Mouse (Mus musculus) thymus, postnatal 4 days (tissue): ENCODE results near the gene Zmat5.

Experiments used
- DNase-seq: peaks from one replicate; pipeline ENCODE4 v3.0.0; 2021

Zmat5 gene

GRCm38 (mm10) chr11:4738719-4739118, 34.2 kb downstream of the Zmat5 start:
- DNase-seq: no peak

DNA sequence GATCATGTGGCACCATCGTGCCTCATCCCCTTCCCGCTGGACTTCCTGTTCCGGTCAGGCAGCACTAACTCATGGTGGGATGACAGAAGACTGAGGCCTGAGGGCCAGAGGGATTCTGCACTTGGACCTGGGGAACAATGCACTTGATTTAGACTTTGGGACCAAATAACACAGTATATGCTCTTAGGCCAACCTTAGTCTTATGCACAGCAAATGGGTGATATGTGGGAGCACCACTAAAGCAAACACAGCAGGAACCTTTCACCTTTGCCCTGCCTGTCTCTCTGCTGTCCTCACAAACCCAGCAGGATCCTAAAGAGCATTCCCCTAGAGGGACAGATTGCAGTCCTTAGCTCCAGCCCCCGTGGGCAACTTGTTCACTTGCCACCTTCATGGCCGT, 36.3 kb downstream of the Zmat5 start:
- DNase-seq: no peak

DNA sequence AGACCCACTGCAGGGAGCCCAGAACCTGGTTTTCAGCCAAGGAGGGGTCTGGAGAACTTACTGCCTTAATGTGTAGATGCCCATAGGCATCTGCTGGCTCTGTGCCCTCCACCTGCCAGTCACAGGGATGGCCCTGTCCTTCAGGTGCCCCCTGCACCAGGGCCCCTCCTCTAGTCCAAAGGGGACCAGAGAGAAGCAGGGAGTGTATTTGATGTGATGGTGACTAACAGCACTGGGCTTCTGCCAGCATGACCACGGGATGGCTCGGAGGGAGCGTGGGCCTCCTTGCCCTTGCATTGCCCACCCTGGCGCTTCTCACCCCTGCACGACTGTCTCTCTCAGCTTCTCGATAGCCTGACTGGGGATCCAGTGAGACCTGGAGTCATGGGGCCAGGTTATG, 40.2 kb downstream of the Zmat5 start:
- no peak for DNase-seq

GRCm38 (mm10) chr11:4745969-4746368, 41.5 kb downstream of the Zmat5 start:
- DNase-seq: peak; percentile 25

DNA sequence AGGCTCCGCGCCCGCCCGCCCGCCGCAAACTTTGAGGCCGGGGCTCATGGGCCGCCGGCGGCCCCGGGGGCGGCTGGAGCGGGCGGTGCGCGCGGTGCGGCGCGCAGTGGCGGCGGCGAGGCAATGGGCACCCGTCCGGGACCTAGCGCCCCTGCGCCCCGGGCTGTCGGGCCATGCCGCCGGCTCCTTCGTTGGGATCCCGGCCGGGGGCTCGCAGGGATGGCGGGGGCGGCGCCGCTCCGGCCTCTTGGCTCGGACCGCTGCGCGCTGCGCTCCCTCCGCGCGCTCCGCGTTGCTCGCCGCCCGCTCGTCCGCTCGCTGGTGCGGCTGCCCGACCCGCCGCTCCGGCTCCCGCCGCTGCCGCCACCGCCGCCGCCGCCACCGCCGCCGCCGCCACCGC, 42.3 kb downstream of the Zmat5 start, which contains the start of gene Cabp7:
TSS of gene Cabp7 (minus strand) at position 46 of the 400 bp plus-strand sequence.
- peak; percentile 32 for DNase-seq

GRCm38 (mm10) chr11:4747285-4747684, 42.8 kb downstream of the Zmat5 start:
- DNase-seq: peak; percentile 21

DNA sequence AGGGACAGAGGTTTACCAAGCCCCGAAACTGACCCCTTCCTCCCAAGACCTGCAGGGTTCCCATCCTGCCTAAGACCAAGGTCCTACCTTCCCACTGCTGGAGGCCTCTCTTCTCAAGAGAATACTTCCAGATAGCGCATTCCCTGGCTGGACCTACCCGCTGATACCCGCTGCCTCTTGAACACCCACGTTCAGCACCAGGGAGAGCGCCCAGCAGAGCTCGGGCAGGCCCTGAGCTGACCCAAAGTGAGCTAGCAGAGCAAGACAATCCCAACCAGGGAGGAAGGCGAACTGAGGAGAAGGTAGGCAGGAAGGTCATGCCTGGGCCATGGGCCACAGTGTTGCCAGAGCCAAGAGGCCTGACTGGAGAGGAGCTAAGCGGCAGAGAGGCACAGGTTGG, 45.8 kb downstream of the Zmat5 start:
- peak; percentile 77 for DNase-seq

DNA sequence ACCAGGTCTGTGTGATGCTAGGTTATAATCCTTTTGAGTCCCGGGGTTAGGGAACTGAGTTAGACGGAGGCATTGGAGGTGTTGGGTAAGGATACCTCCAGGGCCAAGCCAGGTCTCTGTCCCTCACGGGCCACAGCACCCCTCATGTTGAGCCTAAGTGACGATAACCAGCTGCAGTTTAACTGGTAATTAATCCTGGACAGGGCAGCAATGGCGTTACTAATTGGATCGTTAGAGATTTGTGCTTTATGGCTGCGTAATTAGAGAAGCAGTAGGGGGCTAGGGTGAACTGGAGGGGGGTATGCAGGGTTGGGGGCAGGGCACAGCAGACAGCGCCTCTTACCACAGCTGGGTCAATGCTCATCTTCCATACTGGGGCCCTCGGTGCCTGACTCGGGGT, 48.4 kb downstream of the Zmat5 start:
- no peak for DNase-seq

DNA sequence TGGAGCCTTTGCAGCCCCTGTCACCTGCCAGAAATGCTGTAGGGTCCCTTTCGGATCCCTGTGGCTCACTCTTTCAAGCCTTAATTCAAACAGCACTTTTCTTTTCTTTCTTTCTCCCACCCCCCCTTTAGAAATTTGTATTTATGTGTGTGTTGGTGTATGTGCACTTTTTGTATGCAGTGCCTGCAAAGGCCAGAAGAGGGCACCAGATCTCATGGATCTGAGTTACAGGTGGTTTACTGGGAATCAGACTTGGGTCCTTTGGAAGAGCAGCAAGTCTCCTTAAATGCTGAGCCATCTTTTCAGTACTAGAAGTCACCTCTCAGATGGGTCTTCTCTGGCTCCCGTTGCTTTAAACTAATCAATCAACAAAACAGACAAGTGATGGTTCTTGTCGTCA, 49.6 kb downstream of the Zmat5 start:
- peak; percentile 34 for DNase-seq

DNA sequence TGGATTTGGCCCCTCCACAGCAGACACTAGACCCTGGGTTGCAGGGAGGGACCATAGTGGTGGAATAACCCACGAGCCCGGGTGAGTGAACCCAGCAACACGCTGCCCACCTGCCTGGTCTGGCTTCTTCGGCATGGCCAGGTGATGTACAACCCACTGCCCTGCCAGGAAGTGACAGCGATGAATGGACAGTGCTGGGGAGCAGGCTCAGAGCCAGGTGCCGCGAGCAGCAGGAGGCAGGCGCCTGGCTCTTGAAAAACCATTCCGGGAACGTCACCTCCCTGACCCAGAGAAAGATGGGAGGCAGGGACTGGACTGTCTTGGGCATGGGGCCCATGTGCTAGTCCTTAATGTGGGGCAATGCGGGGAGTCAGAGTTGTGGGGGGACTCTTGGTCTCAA, 50.4 kb downstream of the Zmat5 start:
- no peak for DNase-seq

DNA sequence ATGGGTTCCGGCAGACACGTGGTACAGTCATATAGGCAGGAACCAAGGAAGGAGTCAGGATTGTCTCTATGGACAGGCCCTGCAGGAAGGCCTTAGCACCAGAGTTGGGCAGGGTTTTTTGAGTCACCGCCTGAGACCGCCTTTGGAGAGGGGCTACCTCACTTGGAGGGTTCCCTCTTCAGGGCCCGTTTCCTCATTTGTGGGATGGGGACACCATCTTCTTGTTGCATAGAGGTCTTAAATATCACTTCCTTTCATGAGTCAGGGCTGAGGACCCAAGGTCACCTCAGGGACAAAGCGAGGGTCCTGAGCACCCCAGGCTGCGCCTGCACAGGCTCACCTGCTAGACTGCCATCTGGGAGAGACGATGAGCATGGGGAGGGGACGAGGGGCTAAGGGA, 52.0 kb downstream of the Zmat5 start:
- DNase-seq: no peak

- no peak for DNase-seq
Observed at GRCm38 (mm10) chr11:4756984-4757788, 52.7 kb downstream of the Zmat5 start.

- DNase-seq: no peak
Observed at GRCm38 (mm10) chr11:4757789-4758158, 53.3 kb downstream of the Zmat5 start.

DNA sequence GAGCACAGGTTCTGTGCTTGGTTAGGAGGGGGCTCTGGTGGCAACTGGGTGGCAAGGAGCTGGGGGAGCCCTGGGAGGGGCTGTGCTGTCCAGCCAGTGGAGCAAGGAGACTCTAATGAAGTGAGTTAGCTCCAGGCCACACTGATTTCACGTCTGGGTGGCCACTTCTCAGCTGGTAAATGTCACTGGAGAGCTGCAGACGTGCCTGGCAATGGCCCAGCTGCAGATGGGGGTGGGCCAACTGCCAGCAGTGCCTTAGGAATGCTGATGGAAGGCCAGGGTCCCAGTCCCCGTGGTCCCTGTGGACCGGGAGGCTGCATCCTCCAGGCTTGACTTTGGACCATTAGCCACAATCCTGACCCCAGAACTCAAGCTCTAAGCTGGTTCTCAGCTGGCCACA, 56.0 kb downstream of the Zmat5 start:
- no peak for DNase-seq

DNA sequence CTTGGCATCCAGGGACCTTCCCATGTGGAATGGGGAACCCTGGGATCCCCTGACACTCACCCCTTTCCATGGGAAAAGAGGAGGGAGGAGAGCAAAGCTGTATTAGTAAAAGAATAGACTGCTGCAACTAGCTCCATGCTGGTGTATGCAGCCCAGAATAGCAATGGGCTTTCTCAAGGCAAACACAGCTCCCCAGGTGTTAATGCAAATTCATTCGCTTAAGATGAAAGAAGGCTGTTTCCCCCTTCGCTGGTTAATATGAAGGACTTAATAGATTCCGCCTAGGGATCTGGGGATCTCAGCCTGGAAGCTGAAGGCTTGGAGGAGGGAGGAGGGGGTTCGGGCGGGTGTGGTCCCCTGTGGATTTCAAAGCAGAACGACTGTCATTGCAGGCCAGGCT, 57.5 kb downstream of the Zmat5 start:
- no peak for DNase-seq

GRCm38 (mm10) chr11:4762511-4762910, 58.0 kb downstream of the Zmat5 start:
- DNase-seq: no peak

- DNase-seq: no peak
Observed at GRCm38 (mm10) chr11:4763631-4764030, 59.2 kb downstream of the Zmat5 start.

- DNase-seq: no peak
Observed at GRCm38 (mm10) chr11:4764476-4764875, 60.0 kb downstream of the Zmat5 start.

DNA sequence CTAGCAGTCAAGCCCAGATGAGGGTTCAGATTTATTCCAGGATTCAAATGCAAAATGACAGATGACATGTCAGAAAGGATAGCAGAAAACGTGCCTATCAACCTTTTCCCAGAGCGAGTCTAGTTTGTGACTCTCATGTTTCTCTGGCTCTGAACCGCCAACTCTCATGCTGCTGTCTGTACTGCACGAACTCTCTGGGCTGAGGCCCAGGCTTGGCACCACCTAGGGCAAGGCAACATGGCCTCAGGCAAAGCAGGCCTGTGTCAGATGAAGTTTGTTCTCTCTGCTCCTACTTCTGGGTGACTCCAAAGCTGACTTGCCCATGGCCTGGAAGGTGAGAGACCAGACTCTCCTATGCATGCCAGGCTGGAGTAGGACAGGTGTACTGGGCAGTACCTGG, 63.9 kb downstream of the Zmat5 start:
- DNase-seq: no peak

DNA sequence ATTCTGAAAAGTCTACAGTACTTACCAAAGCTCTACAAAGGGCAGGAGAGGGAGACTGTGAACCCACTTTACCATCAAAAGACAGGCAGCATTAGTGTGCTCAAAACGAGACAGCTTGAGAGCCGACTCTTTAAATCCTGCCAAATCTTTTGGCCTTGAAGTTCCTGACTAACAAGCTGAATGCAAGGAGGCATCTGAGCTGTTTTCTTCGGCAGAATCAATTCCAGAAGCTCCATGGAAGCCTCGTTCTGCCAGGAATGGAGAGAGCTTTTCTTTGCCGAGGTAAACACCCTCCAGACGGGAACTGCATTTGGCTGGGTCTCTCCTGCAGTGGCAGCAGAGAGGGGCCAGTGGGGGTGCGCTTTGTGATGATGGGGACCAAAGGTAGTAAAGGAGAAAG, 64.8 kb downstream of the Zmat5 start:
- DNase-seq: no peak

DNA sequence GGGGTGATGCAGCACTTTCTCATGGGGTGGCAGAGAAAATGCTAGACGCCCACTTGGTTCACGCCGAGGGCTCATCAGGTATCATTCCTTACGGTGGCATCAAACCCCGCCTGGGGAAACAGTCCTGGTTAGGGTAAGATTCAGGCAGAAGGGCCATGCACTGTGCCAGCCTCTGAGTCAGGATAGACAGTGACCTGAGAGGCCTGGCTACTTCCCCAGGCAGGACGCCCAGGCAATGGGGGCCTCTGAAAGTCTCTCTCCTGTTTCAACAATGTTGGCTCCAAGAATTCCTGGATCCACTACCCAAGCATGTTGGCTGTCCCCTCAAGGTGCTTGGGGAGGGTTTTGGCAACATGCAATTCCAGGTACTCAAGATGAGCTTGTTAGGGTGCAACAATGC, 65.4 kb downstream of the Zmat5 start:
- DNase-seq: no peak

DNA sequence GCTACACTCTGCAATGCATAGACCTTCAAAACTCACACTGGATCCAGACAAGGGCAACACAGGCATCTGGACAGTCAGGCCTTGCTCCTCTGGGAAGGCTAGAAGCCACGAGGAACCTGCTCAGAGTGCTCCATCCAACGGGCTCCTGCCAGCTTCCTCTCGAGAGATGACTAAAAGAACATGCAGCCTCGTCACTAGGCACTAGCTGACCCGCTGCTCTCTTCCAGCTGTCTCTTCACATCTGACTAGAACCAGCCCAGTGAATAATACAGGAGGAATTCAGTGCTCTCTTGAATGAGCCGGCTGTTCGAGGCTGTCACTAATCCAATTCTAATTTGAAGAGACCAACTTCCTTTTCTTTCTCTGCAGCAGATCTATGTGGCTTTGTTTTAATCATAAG, 67.3 kb downstream of the Zmat5 start:
- no peak for DNase-seq

- peak; percentile 89 for DNase-seq
Observed at GRCm38 (mm10) chr11:4772925-4773324, 68.4 kb downstream of the Zmat5 start.

- no peak for DNase-seq
Observed at GRCm38 (mm10) chr11:4780927-4781326, 76.4 kb downstream of the Zmat5 start.

DNA sequence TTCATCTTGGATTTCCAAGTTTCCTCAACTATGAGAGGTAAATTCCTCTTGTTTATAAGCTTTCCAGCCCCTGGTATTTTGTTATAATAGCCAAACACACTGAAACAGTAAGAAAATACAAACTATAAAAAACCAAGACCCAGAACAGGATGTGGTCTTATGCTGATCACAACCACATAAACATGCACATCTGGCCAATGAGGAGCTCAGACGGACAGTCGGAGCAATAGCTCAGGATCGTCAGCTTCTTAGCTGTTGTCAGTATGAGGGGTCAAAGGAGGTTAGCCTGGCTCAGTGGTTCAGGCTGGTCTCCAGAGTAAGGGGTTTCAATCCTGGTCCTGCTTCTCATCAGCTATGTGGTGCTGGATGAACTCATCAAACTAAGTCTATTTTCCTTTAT, 78.6 kb downstream of the Zmat5 start:
- DNase-seq: no peak
